Mouse (Mus musculus) midbrain, embryonic 16.5 days (tissue): ENCODE results near the gene Ear1. TPM values are rescaled to one million over a fixed set of nuclear protein-coding genes. Genes with fewer than 3 reads are reported as not detected.
A peak's percentile ranks its signal among the peaks of the same experiment; 100 is the strongest.
"Not testable (repeated sequence)": the region's sequence is repeated elsewhere in the genome, so short reads cannot be mapped to it uniquely, and the experiment has no call there.

ENCODE experiments used
- ATAC-seq: fragments of 200-750 bp; cut with Nextera tagmentation; 2 replicates; pipeline ENCODE4 v1.8.0; 2017; ENCODE audit warnings: moderate TSS enrichment
- H3K27ac ChIP-seq: fragments of 300-500 bp; sonication (generic); 2 replicates; pipeline ENCODE4 v1.5.1; 2014; ENCODE audit warnings: mild to moderate bottlenecking, low read length, mixed read lengths
- H3K27me3 ChIP-seq: fragments of 300-500 bp; sonication (generic); 2 replicates; pipeline ENCODE4 v1.6.1; 2014; ENCODE audit warnings: low read depth, low read length, mixed read lengths; ENCODE audit not compliant: control insufficient read depth, insufficient read depth
- H3K36me3 ChIP-seq: fragments of 300-500 bp; sonication (generic); 2 replicates; pipeline ENCODE4 v1.6.1; 2014; ENCODE audit warnings: mild to moderate bottlenecking, low read length, moderate library complexity, mixed read lengths; ENCODE audit not compliant: control insufficient read depth, insufficient read depth
- H3K4me1 ChIP-seq: fragments of 300-500 bp; sonication (generic); 2 replicates; pipeline ENCODE4 v1.6.1; 2014; ENCODE audit warnings: mild to moderate bottlenecking, low read length, mixed read lengths; ENCODE audit not compliant: control insufficient read depth, insufficient read depth
- H3K4me2 ChIP-seq: fragments of 300-500 bp; sonication (generic); 2 replicates; pipeline ENCODE4 v1.6.1; 2014; ENCODE audit warnings: mild to moderate bottlenecking, low read length, mixed read lengths
- H3K4me3 ChIP-seq: fragments of 300-500 bp; sonication (generic); 2 replicates; pipeline ENCODE4 v1.5.1; 2014; ENCODE audit warnings: low read depth, mild to moderate bottlenecking, low read length, moderate library complexity, mixed read lengths
- H3K9ac ChIP-seq: fragments of 300-500 bp; sonication (generic); 2 replicates; pipeline ENCODE4 v1.6.1; 2014; ENCODE audit warnings: low read depth, low read length, mixed read lengths
- H3K9me3 ChIP-seq: fragments of 300-500 bp; sonication (generic); replicated peaks from 2 replicates; pipeline ENCODE4 v1.6.1; 2014; ENCODE audit warnings: mild to moderate bottlenecking, low read length, mixed read lengths; ENCODE audit not compliant: control insufficient read depth, poor library complexity, severe bottlenecking
- WGBS: fragments of 180-500 bp; shearing (Covaris S2); extraction: QIAGEN DNeasy Blood & Tissue Kit; methylation state at CpG from one replicate; pipeline ENCODE4 v1.1.7; 2014; 5-methylcytosine and 5-hydroxymethylcytosine counted together
- polyA plus RNA-seq: library from polyadenylated mRNA; unstranded; fragments of >200 nt; fragmentation: Nextera tagmentation; extraction: Ambion mirVana; gene quantifications from 2 replicates; pipeline ENCODE4 v1.2.1, GENCODE M21; 2015

Ear1 gene
- polyA plus RNA-seq, 1 experiment from 2014 or later: not detected

- H3K27me3 ChIP-seq, H3K9ac ChIP-seq, H3K4me3 ChIP-seq, H3K27ac ChIP-seq, H3K4me1 ChIP-seq, H3K9me3 ChIP-seq, H3K4me2 ChIP-seq, H3K36me3 ChIP-seq: not testable (repeated sequence)
- ATAC-seq: 0 out of 2 replicates have a peak, but pooled peaks have one; percentile 42
- WGBS: 72% methylated on average over 8 of the region's 9 CpGs
Observed at GRCm38 (mm10) chr14:43812458-43812857, 62.9 kb downstream of the Ear1 start.

GRCm38 (mm10) chr14:43808142-43808541, 67.2 kb downstream of the Ear1 start:
- H3K4me1 ChIP-seq, H3K4me3 ChIP-seq, H3K27me3 ChIP-seq, H3K4me2 ChIP-seq, ATAC-seq, H3K9ac ChIP-seq, H3K27ac ChIP-seq, H3K36me3 ChIP-seq, H3K9me3 ChIP-seq: not testable (repeated sequence)
- WGBS: 79% methylated on average over 3 of the region's 4 CpGs

GRCm38 (mm10) chr14:43804435-43804834, 70.9 kb downstream of the Ear1 start:
- not testable (repeated sequence) for H3K36me3 ChIP-seq, H3K4me3 ChIP-seq, H3K9me3 ChIP-seq, ATAC-seq, H3K9ac ChIP-seq, H3K27me3 ChIP-seq, H3K4me1 ChIP-seq, H3K27ac ChIP-seq, H3K4me2 ChIP-seq
- 12% methylated on average over 7 of the region's 7 CpGs for WGBS

GRCm38 (mm10) chr14:43796905-43797470, 78.3 kb downstream of the Ear1 start:
- ATAC-seq: peak; percentile 82
- WGBS: 10% methylated on average over 22 of the region's 23 CpGs
- not testable (repeated sequence) for H3K36me3 ChIP-seq

GRCm38 (mm10) chr14:43796069-43796904, 79.0 kb downstream of the Ear1 start:
- WGBS: 26% methylated on average over 14 of the region's 14 CpGs
- 0 out of 2 replicates have a peak overlapping the region, but pooled peaks have one; percentile 25 for H3K9ac ChIP-seq
- H3K9me3 ChIP-seq: no peaks in the 10 kb centered on the region
- H3K4me1 ChIP-seq: no peaks in the 10 kb centered on the region
- no peaks in the 10 kb centered on the region for H3K36me3 ChIP-seq
- ATAC-seq: peak; percentile 73
- peak overlapping the region; percentile 48 for H3K4me2 ChIP-seq
- H3K27ac ChIP-seq: no peak overlapping the region
- H3K27me3 ChIP-seq: no peaks in the 10 kb centered on the region
- H3K4me3 ChIP-seq: peak overlapping the region; percentile 22

More at GRCm38 (mm10) chr14:43796905-43797470, 78.3 kb downstream of the Ear1 start:
- not testable (repeated sequence) for H3K27me3 ChIP-seq, H3K27ac ChIP-seq, H3K4me1 ChIP-seq, H3K9me3 ChIP-seq
- Histone ChIP-seq H3K9ac (0 out of 2 replicates have a peak overlapping the region, but pooled peaks have one; percentile 25), H3K4me2 (peak overlapping the region; percentile 48), H3K4me3 (peak overlapping the region; percentile 22)

- not testable (repeated sequence) for H3K4me3 ChIP-seq, H3K36me3 ChIP-seq, H3K27ac ChIP-seq, H3K4me2 ChIP-seq, H3K4me1 ChIP-seq, ATAC-seq, H3K27me3 ChIP-seq, H3K9ac ChIP-seq, H3K9me3 ChIP-seq
- WGBS: 90% methylated on average over 5 of the region's 5 CpGs
Observed at GRCm38 (mm10) chr14:43793811-43794210, 81.5 kb downstream of the Ear1 start.

GRCm38 (mm10) chr14:43784645-43785044, 90.7 kb downstream of the Ear1 start, which contains the start of gene Gm8180:
Gene Gm8180 (minus strand): TSS chr14:43784745.
- H3K4me2 ChIP-seq, H3K9ac ChIP-seq, H3K36me3 ChIP-seq, H3K27me3 ChIP-seq, ATAC-seq, H3K9me3 ChIP-seq, H3K27ac ChIP-seq, H3K4me3 ChIP-seq, H3K4me1 ChIP-seq: not testable (repeated sequence)
- WGBS: 89% methylated on average over 3 of the region's 3 CpGs
